Mouse (Mus musculus): ENCODE data around the gene Daam1. TPM values are rescaled to one million over a fixed set of nuclear protein-coding genes. Genes with fewer than 3 reads are reported as not detected.

Gene Daam1
- polyA plus RNA-seq, 2 experiments, result 10.5 to 13.3 TPM

DNA sequence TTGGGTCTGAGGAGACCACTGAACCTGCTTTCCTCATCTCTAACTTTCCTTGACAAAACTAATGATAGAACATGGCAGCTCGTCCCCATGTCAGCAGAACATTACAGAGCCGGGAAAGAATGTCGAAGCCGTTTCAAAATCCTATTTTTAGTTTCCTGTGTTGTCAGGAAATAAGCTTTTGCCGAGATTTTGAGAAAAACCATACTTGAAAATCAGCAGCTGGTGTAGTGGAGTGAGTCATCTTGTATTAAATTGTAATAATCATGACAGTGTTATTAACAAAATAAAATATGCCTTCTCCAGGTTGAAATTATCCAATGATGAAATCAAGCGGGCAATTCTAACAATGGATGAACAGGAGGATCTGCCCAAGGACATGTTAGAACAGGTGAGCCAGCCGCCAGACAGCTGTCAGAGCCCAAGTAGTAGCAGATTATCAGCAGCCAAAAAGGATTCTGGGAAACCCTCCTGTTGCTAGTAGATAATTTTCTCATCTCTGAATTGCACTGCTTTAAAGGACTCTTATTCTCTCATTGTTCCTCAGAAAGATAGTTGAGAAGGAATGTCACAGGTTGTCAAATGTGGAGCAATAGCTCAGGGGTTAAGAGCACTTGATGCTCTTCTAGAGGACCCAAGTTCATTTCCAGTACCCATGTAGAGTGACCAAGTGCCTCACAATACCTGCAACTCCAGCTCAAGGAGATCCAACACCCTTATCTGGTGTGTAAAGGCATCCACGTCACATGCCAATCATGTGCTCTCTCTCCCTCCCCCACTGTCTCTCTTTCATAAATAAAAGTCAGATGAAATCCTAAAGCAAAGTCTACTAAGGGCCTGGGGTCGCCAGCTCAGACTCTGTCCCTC, 140.1 kb downstream of the Daam1 start:
- no peak overlapping the region for H3K9ac ChIP-seq (replicated peaks)
- no peak for TF ChIP-seq CTCF (IDR thresholded peaks at IDR 0.05; ENCODE audit: low read depth)
- 0 out of 2 replicates have a peak, but pooled peaks have one; percentile 15 for TF ChIP-seq EP300 (IDR thresholded peaks at IDR 0.05; ENCODE audit: low read depth)
- ATAC-seq (ENCODE audit: insufficient read depth), result peak; percentile 57; the same call in 1 of the 2 replicates
- H3K27me3 ChIP-seq (ENCODE audit: control insufficient read depth, insufficient read depth, low read length), result no peaks in the 10 kb centered on the region
- no peaks in the 10 kb centered on the region for H3K9me3 ChIP-seq (ENCODE audit: control insufficient read depth, low read length)
- WGBS (ENCODE audit: insufficient replicate concordance), result 50% methylated on average over 9 of the region's 9 CpGs
- peaks cover 0 to 9% of the 10 kb centered on the region in 2 experiments; a peak in 2 of 4 replicates for H3K4me1 ChIP-seq (replicated peaks; ENCODE audit: control insufficient read depth in 2 of 2, insufficient read depth in 2 of 2, low read length in 1 of 2)
- H3K4me2 ChIP-seq (ENCODE audit: low read depth), result no peak overlapping the region
- no peak overlapping the region for H3K27ac ChIP-seq
- peaks cover 35% of the 10 kb centered on the region for H3K36me3 ChIP-seq (replicated peaks; ENCODE audit: control insufficient read depth, insufficient read depth, low read depth)
- H3K4me3 ChIP-seq (ENCODE audit: insufficient read depth in 1 of 2, low read depth in 2 of 2, low read length in 2 of 2), result no peak overlapping the region
- peak in 2 of 3 experiments; percentile 22 to 32 for DNase-seq (ENCODE audit: low read depth in 3 of 3, low spot score in 3 of 3)

DNA sequence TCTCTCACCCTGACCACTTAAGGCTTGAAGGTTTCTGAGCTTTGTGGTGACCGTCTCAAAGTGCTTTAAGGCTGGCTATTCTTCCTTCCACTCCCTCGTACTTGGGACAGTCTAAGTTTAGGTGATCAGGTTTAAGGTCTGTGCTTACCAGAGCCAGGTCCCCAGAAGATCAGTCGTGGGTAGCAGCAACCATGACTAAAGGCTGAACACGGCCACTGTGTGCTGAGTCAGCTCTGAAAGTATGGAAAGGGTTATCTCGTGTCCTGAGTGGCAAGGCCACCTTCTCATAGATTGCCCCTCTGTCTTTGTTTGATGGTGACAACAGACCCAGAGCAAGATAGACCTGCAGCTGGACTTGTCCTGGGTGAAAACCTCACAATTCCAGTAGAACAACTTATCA, 141.2 kb downstream of the Daam1 start:
- no peak overlapping the region for H3K27ac ChIP-seq
- 61% methylated on average over 5 of the region's 5 CpGs for WGBS (ENCODE audit: insufficient replicate concordance)
- H3K36me3 ChIP-seq (replicated peaks; ENCODE audit: control insufficient read depth, insufficient read depth, low read depth), result peaks cover 41% of the 10 kb centered on the region

DNA sequence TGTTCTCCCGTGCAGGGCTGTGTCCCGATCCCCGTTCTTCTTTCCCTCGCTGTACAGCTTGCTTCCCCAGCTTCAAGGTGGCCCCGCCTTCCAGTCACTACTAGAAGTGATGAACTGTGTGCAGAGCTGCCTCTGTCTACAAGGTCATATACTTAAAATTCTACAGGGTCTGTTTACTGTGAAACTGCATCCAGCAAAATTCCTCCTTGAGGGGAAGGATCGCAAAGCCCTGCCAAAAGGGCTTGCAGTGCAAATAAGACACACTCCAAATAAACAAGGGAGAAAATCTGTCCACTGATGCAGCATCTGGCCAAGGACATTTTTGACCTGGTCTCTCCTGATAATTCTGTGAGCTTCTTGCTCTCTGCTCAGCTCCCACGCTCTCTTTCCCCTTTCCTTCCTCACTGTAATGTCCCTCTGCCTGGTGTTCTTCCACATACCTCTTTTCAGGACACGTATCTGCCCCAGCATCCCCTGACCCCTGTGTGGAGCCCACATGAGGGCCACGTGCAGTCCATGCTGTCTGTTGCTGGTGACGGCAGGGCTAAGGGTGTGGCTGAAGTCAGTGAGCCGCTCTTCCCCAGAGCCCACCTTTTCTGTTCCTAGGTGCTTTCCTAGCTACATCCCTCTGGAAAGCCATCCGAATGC, 141.9 kb downstream of the Daam1 start:
- ATAC-seq (ENCODE audit: insufficient read depth) (no peak), DNase-seq (ENCODE audit: low read depth in 3 of 3, low spot score in 3 of 3) (no peak)
- Histone ChIP-seq H3K36me3 (replicated peaks; ENCODE audit: control insufficient read depth, insufficient read depth, low read depth) (peaks cover 46% of the 10 kb centered on the region), H3K27me3 (ENCODE audit: control insufficient read depth, insufficient read depth, low read length) (no peaks in the 10 kb centered on the region), H3K4me1 (replicated peaks; ENCODE audit: control insufficient read depth in 2 of 2, insufficient read depth in 2 of 2, low read length in 1 of 2) (peaks cover 0 to 10% of the 10 kb centered on the region in 2 experiments; a peak in 2 of 4 replicates), H3K27ac (no peak overlapping the region), H3K4me2 (ENCODE audit: low read depth) (no peak overlapping the region), H3K9me3 (ENCODE audit: control insufficient read depth, low read length) (no peaks in the 10 kb centered on the region), H3K9ac (replicated peaks) (no peak overlapping the region), H3K4me3 (ENCODE audit: insufficient read depth in 1 of 2, low read depth in 2 of 2, low read length in 2 of 2) (no peak overlapping the region)
- 83% methylated on average over 12 of the region's 12 CpGs for WGBS (ENCODE audit: insufficient replicate concordance)
- TF ChIP-seq CTCF (IDR thresholded peaks at IDR 0.05; ENCODE audit: low read depth) (no peak), EP300 (IDR thresholded peaks at IDR 0.05; ENCODE audit: low read depth) (no peak)

More for the DNA sequence above, 141.2 kb downstream of the Daam1 start:
- peaks cover 0 to 9% of the 10 kb centered on the region in 2 experiments; a peak in 2 of 4 replicates for H3K4me1 ChIP-seq (replicated peaks; ENCODE audit: control insufficient read depth in 2 of 2, insufficient read depth in 2 of 2, low read length in 1 of 2)
- no peak for TF ChIP-seq EP300 (IDR thresholded peaks at IDR 0.05; ENCODE audit: low read depth)
- TF ChIP-seq CTCF (IDR thresholded peaks at IDR 0.05; ENCODE audit: low read depth), result no peak
- H3K4me2 ChIP-seq (ENCODE audit: low read depth), result no peak overlapping the region
- H3K9ac ChIP-seq (replicated peaks), result no peak overlapping the region
- H3K27me3 ChIP-seq (ENCODE audit: control insufficient read depth, insufficient read depth, low read length), result no peaks in the 10 kb centered on the region
- DNase-seq (ENCODE audit: low read depth in 3 of 3, low spot score in 3 of 3) (no peak), ATAC-seq (ENCODE audit: insufficient read depth) (no peak)
- no peak overlapping the region for H3K4me3 ChIP-seq (ENCODE audit: insufficient read depth in 1 of 2, low read depth in 2 of 2, low read length in 2 of 2)
- no peaks in the 10 kb centered on the region for H3K9me3 ChIP-seq (ENCODE audit: control insufficient read depth, low read length)

DNA sequence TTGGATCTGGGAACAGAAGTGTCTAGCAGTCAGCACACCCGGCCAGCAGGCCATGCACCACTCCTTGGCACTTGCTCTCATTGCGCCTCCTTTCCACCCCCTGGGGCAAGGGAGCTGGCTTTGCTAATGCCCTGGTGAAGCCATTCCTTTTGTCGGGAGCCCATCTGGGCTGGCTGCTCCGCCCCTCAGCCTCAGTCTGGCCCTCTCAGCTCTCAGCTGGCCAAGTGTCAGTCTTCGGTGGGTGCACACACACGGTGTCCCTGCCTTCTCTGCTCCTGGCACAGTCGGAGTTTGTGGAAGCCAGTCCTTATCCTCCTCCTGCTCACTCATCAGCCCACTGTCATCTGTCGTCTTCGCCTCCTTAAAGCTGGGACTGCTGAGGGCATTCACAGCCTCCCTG, 142.7 kb downstream of the Daam1 start:
- H3K27ac ChIP-seq, result no peak overlapping the region
- no peak overlapping the region for H3K4me3 ChIP-seq (ENCODE audit: insufficient read depth in 1 of 2, low read depth in 2 of 2, low read length in 2 of 2)
- no peak for DNase-seq (ENCODE audit: low read depth in 3 of 3, low spot score in 3 of 3)
- H3K27me3 ChIP-seq (ENCODE audit: control insufficient read depth, insufficient read depth, low read length), result no peaks in the 10 kb centered on the region
- H3K36me3 ChIP-seq (replicated peaks; ENCODE audit: control insufficient read depth, insufficient read depth, low read depth), result peaks cover 46% of the 10 kb centered on the region
- no peaks in the 10 kb centered on the region for H3K9me3 ChIP-seq (ENCODE audit: control insufficient read depth, low read length)
- no peak overlapping the region for H3K4me2 ChIP-seq (ENCODE audit: low read depth)
- WGBS (ENCODE audit: insufficient replicate concordance), result 74% methylated on average over 9 of the region's 9 CpGs
- no peak for ATAC-seq (ENCODE audit: insufficient read depth)
- no peak for TF ChIP-seq CTCF (IDR thresholded peaks at IDR 0.05; ENCODE audit: low read depth)
- no peak for TF ChIP-seq EP300 (IDR thresholded peaks at IDR 0.05; ENCODE audit: low read depth)
- H3K4me1 ChIP-seq (replicated peaks; ENCODE audit: control insufficient read depth in 2 of 2, insufficient read depth in 2 of 2, low read length in 1 of 2), result peaks cover under 1 to 17% of the 10 kb centered on the region in 2 experiments; a peak in 3 of 4 replicates
- H3K9ac ChIP-seq (replicated peaks), result no peak overlapping the region

DNA sequence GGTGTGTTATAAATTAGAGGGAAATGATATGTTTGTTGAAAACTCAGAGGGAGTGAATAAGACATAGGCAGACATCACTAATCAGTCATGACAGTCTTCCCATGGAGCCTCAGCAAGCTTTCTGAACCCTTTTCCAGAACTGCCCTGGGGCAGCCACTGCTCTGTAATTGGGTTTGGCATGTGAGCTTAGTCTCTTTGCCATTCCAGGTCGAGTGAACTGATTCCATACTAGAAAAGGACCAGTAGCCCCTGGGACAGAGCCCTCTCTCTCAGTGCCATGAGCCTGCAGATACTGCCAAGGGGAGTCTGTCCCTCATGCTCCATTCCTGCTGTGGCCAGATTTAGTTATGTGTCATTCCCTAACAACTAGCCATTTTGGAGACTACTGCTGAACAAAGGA, 144.7 kb downstream of the Daam1 start:
- Histone ChIP-seq H3K4me1 (replicated peaks; ENCODE audit: control insufficient read depth in 2 of 2, insufficient read depth in 2 of 2, low read length in 1 of 2) (peaks cover 12 to 29% of the 10 kb centered on the region in 2 experiments), H3K27ac (no peak overlapping the region), H3K9me3 (ENCODE audit: control insufficient read depth, low read length) (no peaks in the 10 kb centered on the region), H3K4me2 (ENCODE audit: low read depth) (no peak overlapping the region), H3K27me3 (ENCODE audit: control insufficient read depth, insufficient read depth, low read length) (no peaks in the 10 kb centered on the region), H3K9ac (replicated peaks) (no peak overlapping the region), H3K4me3 (ENCODE audit: insufficient read depth in 1 of 2, low read depth in 2 of 2, low read length in 2 of 2) (no peak overlapping the region), H3K36me3 (replicated peaks; ENCODE audit: control insufficient read depth, insufficient read depth, low read depth) (peaks cover 51% of the 10 kb centered on the region)
- TF ChIP-seq CTCF (IDR thresholded peaks at IDR 0.05; ENCODE audit: low read depth) (no peak), EP300 (IDR thresholded peaks at IDR 0.05; ENCODE audit: low read depth) (no peak)
- ATAC-seq (ENCODE audit: insufficient read depth), result no peak
- 36% methylated on average over 1 of the region's 1 CpGs for WGBS (ENCODE audit: insufficient replicate concordance)
- DNase-seq (ENCODE audit: low read depth in 3 of 3, low spot score in 3 of 3), result no peak

All from liver, embryonic 14.5 days (tissue).